Mouse (Mus musculus) hindbrain, postnatal 0 days (tissue): ENCODE results near the gene Shb. TPM values are rescaled to one million over a fixed set of nuclear protein-coding genes. Genes with fewer than 3 reads are reported as not detected.

ENCODE experiments used
- ATAC-seq: fragments of 200-750 bp; cut with Nextera tagmentation; 2 replicates; pipeline ENCODE4 v1.8.0; 2017; ENCODE audit warnings: mild to moderate bottlenecking, moderate TSS enrichment, moderate library complexity
- DNase-seq: peaks from one replicate; pipeline ENCODE4 v3.0.0-alpha.2; 2015; ENCODE audit warnings: low spot score
- H3K27ac ChIP-seq: fragments of 300-500 bp; sonication (generic); 2 replicates; pipeline ENCODE4 v1.5.1; 2014; ENCODE audit warnings: mild to moderate bottlenecking
- H3K27me3 ChIP-seq: fragments of 300-500 bp; sonication (generic); 2 replicates; pipeline ENCODE4 v1.6.1; 2014; ENCODE audit warnings: low read length, mixed read lengths; ENCODE audit not compliant: insufficient read depth
- H3K36me3 ChIP-seq: fragments of 300-500 bp; sonication (generic); 2 replicates; pipeline ENCODE4 v1.6.1; 2014; ENCODE audit warnings: low read length, mixed read lengths; ENCODE audit not compliant: insufficient read depth
- H3K4me1 ChIP-seq: fragments of 300-500 bp; sonication (generic); 2 replicates; pipeline ENCODE4 v1.6.1; 2014; ENCODE audit warnings: antibody characterized with exemption, low read length, mixed read lengths; ENCODE audit not compliant: insufficient read depth
- H3K4me2 ChIP-seq: fragments of 300-500 bp; sonication (generic); 2 replicates; pipeline ENCODE4 v1.6.1; 2014; ENCODE audit warnings: low read depth, mild to moderate bottlenecking, low read length, moderate library complexity, mixed read lengths
- H3K4me3 ChIP-seq: fragments of 300-500 bp; sonication (generic); 2 replicates; pipeline ENCODE4 v1.5.1; 2014; ENCODE audit warnings: low read length
- H3K9ac ChIP-seq: fragments of 300-500 bp; sonication (generic); replicated peaks from 2 replicates; pipeline ENCODE4 v1.6.1; 2014; ENCODE audit warnings: mild to moderate bottlenecking, low read length, moderate library complexity, mixed read lengths
- H3K9me3 ChIP-seq: fragments of 300-500 bp; sonication (generic); 2 replicates; pipeline ENCODE4 v1.6.1; 2016; ENCODE audit warnings: low read length, mixed read lengths
- CTCF ChIP-seq: IDR thresholded peaks from 2 replicates; pipeline ENCODE4 v1.5.1; 2016; ENCODE audit warnings: antibody characterized with exemption, control low read depth, low read depth
- WGBS: fragments of 180-500 bp; shearing (Covaris S2); extraction: QIAGEN DNeasy Blood & Tissue Kit; methylation state at CpG from one replicate; pipeline ENCODE4 v1.1.7; 2014; 5-methylcytosine and 5-hydroxymethylcytosine counted together
- polyA plus RNA-seq: library from polyadenylated mRNA; unstranded; fragments of >200 nt; fragmentation: Nextera tagmentation; extraction: Ambion mirVana; gene quantifications from 2 replicates; pipeline ENCODE4 v1.2.1, GENCODE M21; 2015
- total RNA-seq: library from RNA; depleted of rRNA; stranded (reverse); fragments of >200 nt; gene quantifications from 2 replicates; pipeline ENCODE4 v1.2.3, GENCODE M21; 2014

Shb gene
- total and polyA plus RNA-seq, 2 experiments from 2014 or later, result 6.1 to 33.6 TPM

DNA sequence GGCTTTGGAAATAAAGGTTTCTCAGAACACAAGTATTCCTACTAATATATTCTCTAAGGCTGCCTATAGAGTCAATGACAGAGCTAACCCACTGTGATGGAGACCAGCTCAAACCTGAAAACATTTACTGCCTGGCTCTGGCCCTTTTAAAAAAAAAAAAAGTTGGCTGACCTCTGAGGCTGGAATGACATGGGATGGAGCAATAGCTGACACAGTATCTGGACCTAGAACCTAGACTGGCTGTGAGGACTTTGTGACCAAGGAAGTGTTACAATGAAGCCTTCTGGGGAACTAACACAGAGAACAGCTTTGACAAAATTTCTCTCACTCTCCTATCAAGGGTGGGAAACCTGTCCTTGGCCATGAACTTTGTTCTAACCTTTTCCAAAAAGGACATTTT, 9.3 kb downstream of the Shb start:
- Histone ChIP-seq H3K9me3 (no peaks in the 10 kb centered on the region), H3K4me3 (no peak overlapping the region)
- ATAC-seq, result no peak

DNA sequence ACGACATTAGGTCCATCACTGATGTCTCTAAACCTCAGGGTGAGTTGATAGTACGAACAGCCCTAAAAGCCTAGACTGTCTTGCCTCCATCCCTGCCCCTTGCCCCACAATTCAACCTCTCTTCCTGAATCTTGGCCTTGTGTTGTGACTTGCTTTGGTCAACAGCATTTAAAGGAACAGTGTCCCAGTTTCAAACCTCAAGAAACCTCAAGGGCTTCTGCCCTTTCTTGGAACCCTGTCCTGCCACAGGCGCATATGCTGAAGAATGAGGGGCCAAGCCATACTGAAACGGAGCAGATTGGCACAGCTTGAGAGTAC, 9.7 kb downstream of the Shb start:
- Histone ChIP-seq H3K36me3 (no peaks in the 10 kb centered on the region), H3K9me3 (no peaks in the 10 kb centered on the region), H3K9ac (no peak overlapping the region), H3K27ac (no peak overlapping the region), H3K27me3 (no peaks in the 10 kb centered on the region), H3K4me3 (no peak overlapping the region), H3K4me1 (0 out of 2 replicates have a peak, but pooled peaks cover 5% of the 10 kb centered on the region), H3K4me2 (no peak overlapping the region)
- DNase-seq, result no peak
- TF ChIP-seq CTCF, result no peak
- WGBS, result 71% methylated on average over 4 of the region's 4 CpGs
- ATAC-seq, result no peak

More for the DNA sequence above, 9.3 kb downstream of the Shb start:
- Histone ChIP-seq H3K4me1 (peaks cover 7% of the 10 kb centered on the region; the same call in 1 of the 2 replicates), H3K36me3 (no peaks in the 10 kb centered on the region), H3K27ac (no peak overlapping the region), H3K9ac (no peak overlapping the region), H3K4me2 (no peak overlapping the region), H3K27me3 (no peaks in the 10 kb centered on the region)
- no peak for DNase-seq
- no peak for TF ChIP-seq CTCF

DNA sequence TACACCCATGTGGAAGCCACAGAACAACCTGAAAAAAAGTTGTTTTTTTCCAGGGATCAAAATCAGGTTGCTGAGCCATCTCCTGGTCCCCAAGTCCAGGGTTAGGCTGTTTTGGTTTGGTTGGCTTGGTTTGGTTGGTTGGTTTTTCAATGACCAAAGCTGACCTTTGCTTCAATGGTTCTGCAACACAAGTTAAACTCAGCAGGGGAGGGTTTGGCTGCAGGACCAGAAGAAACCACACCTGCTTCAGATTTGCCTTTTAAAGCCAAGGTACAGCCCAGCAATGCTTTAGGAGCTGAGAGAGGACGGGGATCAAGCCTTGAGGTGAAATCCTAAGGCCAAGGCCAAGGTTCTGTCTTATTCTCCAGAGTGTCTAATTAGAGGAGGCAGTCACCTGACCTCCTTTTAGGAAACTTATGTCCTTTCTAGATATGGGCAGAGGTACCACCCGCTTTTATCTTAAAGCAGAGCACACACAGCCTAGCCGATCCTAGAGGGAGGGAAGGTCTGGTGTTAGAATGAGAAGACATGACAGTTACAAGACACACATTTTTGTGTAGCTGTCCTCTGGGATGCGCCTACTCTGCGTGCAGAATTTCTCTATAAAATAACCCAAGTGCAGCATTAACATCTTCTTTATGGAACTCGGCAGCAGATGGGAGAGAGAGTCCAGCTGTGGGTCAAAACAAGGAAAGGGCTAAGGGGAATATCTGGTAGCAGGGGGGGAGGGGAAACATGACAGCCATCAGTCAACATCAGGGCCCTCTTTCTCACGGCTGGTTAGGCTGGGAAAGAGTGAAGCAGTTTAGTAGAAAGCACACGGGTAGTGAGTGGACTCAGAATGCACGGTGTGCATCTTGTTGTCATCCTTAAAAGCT, 10.3 kb downstream of the Shb start:
- H3K9me3 ChIP-seq, result no peaks in the 10 kb centered on the region
- no peak for TF ChIP-seq CTCF
- H3K4me1 ChIP-seq, result 0 out of 2 replicates have a peak, but pooled peaks cover 5% of the 10 kb centered on the region
- WGBS, result 52% methylated on average over 9 of the region's 9 CpGs
- H3K4me3 ChIP-seq, result no peak overlapping the region
- no peak for DNase-seq
- no peak overlapping the region for H3K27ac ChIP-seq
- H3K4me2 ChIP-seq, result no peak overlapping the region
- ATAC-seq, result no peak
- no peak overlapping the region for H3K9ac ChIP-seq
- no peaks in the 10 kb centered on the region for H3K27me3 ChIP-seq
- no peaks in the 10 kb centered on the region for H3K36me3 ChIP-seq

DNA sequence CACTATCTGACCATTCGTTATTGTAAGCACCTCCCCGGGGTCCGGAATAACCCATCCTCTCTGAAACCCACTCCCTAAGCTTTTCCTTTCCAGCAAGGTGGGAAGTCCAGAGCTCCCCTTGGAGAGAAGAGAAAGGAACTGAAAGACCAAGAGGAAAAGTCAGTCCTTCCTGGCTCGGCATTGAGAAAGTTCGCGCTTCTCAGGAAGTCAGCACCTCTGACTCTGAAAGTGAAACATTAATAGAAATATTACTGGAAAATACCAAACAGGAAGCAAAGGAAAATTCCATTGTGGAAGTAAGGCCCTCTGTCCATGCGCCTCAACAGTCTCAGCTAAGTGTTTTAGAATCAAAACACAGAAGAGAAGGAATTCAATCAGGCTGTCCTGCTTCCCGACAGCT, 11.9 kb downstream of the Shb start:
- WGBS, result 78% methylated on average over 8 of the region's 8 CpGs
- no peak for TF ChIP-seq CTCF
- DNase-seq (no peak), ATAC-seq (no peak)
- H3K36me3 ChIP-seq, result no peaks in the 10 kb centered on the region
- H3K27ac ChIP-seq, result no peak overlapping the region
- H3K9me3 ChIP-seq, result no peaks in the 10 kb centered on the region
- no peaks in the 10 kb centered on the region for H3K27me3 ChIP-seq
- H3K4me2 ChIP-seq, result no peak overlapping the region
- H3K4me3 ChIP-seq, result no peak overlapping the region
- 0 out of 2 replicates have a peak, but pooled peaks cover 5% of the 10 kb centered on the region for H3K4me1 ChIP-seq
- H3K9ac ChIP-seq, result no peak overlapping the region

DNA sequence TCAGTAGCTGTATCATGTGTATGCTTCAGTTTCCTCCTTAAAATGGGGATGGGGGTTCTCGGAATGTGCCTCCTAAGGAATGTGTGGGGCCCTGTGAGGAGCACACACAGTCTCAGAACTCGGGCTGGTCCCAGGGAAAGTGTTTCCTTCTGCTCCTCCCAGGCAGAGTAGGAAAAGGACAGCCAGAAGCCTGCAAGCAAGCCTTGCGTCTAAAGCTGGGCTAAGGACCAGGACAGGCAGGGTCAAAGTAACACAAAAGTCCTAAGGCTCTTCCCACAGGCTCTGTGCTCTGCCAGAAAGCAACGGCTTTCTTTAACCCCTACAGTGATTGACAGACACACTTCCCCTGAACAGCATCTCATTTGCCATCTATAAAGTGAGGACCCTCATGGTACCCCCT, 14.9 kb downstream of the Shb start:
- Histone ChIP-seq H3K4me3 (no peak overlapping the region), H3K27ac (no peak overlapping the region), H3K27me3 (no peaks in the 10 kb centered on the region), H3K36me3 (no peaks in the 10 kb centered on the region), H3K4me1 (peaks cover 16% of the 10 kb centered on the region), H3K4me2 (no peak overlapping the region), H3K9me3 (no peaks in the 10 kb centered on the region), H3K9ac (no peak overlapping the region)
- 46% methylated on average over 4 of the region's 4 CpGs for WGBS
- ATAC-seq (no peak), DNase-seq (no peak)
- TF ChIP-seq CTCF, result no peak

DNA sequence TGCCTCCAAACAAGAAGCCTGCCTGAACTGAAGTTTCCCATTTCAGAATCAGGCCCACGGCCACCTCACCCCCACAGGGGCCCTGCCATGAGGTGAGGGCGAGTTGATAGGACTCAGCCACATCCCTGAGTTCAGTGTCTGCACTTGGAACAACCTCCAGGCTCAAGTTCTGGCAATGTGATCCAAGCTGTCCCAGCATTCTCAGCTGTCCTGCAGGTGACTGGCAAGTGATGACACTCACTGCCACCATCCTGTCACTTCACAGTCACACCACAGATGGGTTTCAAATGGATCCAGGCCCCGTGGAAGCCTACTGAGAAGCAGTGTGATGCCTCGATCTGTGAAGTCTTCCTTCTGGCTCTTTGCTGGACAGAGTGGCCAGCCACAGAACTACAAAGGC, 16.4 kb downstream of the Shb start:
- DNase-seq, result no peak
- 63% methylated on average over 4 of the region's 4 CpGs for WGBS

DNA sequence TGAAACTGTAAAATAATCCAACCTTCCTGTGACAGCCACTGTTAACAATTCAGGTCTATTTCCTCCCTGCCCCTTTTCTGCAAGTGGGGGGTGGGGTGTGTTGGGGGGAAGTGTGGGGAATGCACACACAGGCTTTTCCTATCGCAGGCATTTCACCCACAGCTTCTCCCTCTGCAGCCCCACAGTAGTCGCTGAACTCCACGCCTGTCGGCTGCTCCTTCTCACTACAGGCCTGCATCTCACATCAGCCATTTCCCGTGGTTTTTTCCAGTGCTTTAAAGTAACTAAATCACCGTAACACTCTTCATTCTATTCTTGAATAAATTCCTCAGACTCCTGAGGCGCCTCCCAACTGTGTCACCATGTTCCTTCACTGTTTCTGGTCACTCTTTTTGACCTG, 17.9 kb downstream of the Shb start:
- no peak overlapping the region for H3K9ac ChIP-seq
- ATAC-seq (no peak), DNase-seq (no peak)
- H3K4me1 ChIP-seq, result peaks cover 16% of the 10 kb centered on the region
- no peaks in the 10 kb centered on the region for H3K27me3 ChIP-seq
- no peaks in the 10 kb centered on the region for H3K36me3 ChIP-seq
- WGBS, result 22% methylated on average over 7 of the region's 7 CpGs
- no peak overlapping the region for H3K4me3 ChIP-seq
- no peaks in the 10 kb centered on the region for H3K9me3 ChIP-seq
- peak overlapping the region; percentile 6; the same call in 1 of the 2 replicates for H3K4me2 ChIP-seq
- peak overlapping the region; percentile 58; the same call in 1 of the 2 replicates for H3K27ac ChIP-seq
- no peak for TF ChIP-seq CTCF

More for the DNA sequence above, 16.4 kb downstream of the Shb start:
- Histone ChIP-seq H3K4me1 (peaks cover 12% of the 10 kb centered on the region), H3K9me3 (no peaks in the 10 kb centered on the region), H3K4me3 (no peak overlapping the region), H3K9ac (no peak overlapping the region), H3K4me2 (no peak overlapping the region), H3K27ac (no peak overlapping the region), H3K27me3 (no peaks in the 10 kb centered on the region), H3K36me3 (no peaks in the 10 kb centered on the region)
- no peak for ATAC-seq
- no peak for TF ChIP-seq CTCF
